Mouse (Mus musculus) adrenal gland, postnatal 4 days (tissue): Measurements from ENCODE around the gene Taar7e. TPM values are rescaled to one million over a fixed set of nuclear protein-coding genes. Genes with fewer than 3 reads are reported as not detected.
"Not testable (repeated sequence)": the region's sequence is repeated elsewhere in the genome, so short reads cannot be mapped to it uniquely, and the experiment has no call there.

Experiments
- DNase-seq, 2 experiments: peaks; one replicate each; pipeline ENCODE4 v3.0.0; 2021 to 2022; ENCODE audit warnings: low spot score in 2 of 2, mixed read lengths in 2 of 2
- long read RNA-seq, 2 experiments: library from polyadenylated mRNA; stranded (forward); transcript quantifications; one replicate each; pipeline ENCODE4 v2.0.0; 2021
- total RNA-seq, 2 experiments: library from RNA; stranded (reverse); gene quantifications; 2 replicates each; pipeline ENCODE4 v1.2.3; 2021

The Taar7e gene
- total RNA-seq: not detected
- long read RNA-seq, experiment 1: 0 reads
- long read RNA-seq, experiment 2: 0 reads

DNA sequence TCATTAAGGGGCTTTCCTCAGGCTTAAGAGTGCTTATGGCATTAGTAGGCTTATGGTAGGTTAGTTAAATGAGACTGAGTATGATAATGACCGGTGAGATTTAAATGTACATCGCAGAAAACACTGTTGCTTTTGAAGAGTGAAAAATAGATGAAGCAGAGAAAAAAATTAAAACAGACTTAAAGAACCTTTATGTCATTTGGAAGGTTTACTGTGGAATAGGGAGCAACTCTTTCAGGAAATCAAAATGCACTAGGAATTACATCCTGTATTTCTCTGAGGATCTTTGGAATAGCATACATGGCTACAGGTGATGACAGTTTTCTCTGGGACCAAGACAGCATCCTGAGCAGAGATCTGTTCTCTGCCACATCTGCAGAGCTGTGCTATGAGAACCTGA is at the start of gene Taar7e:
TSS of gene Taar7e (plus strand) at position 301 of the 400 bp plus-strand sequence.
- no peak for DNase-seq

DNA sequence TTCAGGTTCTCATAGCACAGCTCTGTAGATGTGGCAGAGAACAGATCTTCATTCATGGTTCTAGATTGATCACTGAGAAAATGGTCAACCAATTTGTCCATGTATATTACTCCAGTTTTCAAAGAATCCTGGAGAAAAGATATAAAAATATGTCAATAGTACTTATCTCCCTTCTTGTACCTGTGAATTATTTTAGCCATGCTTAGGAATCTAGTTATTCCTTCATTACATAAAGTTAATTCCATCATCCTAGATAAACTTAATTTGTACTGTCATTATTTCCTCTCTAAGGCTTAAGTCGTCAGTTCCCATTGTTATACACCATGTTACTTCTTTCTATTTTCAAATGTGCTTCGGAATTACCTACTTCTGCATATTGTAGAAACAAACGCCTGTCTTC is 44.0 kb upstream of the Taar7e start, which contains the start of gene Taar7a:
TSS of gene Taar7a (minus strand) at position 101 of the 400 bp plus-strand sequence.
- no peak for DNase-seq

GRCm38 (mm10) chr10:23999639-24000038 is 37.8 kb upstream of the Taar7e start, which contains the start of gene Taar7b:
Gene Taar7b (plus strand): TSS chr10:23999939.
- DNase-seq: no peak

- DNase-seq: no peak
These were observed 31.0 kb upstream of the Taar7e start for GRCm38 (mm10) chr10:24006442-24006841.

DNA sequence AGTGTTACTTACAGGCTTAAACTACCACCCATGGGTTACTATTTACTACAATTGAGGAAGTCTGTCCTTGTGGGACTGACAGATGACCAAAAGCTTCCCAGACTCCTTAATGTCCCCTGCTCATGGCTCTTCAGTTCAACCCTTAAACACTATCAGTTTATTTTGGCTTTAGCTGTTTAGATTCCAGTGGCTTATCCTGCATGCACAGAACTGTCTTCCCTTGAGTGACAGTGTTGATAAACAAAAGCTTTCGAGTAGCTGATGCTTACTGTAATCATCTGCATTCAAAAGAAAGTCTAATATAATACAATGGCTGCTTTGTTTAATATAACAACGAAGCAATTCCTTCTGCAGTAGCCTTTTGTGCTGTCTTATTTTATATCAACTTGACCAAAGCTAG is 30.4 kb upstream of the Taar7e start:
- no peak for DNase-seq

DNA sequence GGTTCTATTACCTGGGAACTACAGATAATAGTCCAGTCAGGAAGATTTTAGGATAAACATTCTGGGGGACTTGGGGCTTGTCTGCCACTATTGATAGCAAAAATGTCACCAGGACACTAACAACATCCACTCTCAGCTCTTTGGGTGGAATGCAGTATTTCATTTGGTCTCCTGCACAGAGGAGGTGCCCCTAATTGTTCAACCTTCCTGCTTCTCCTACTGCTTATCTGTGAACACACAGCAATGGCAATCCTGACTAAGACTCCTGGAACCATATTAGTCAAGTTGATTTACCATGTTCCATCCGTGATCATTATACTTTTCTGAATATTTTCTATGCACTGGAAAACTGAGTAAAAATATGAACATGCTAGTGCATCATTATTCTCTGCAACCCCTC is 29.3 kb upstream of the Taar7e start:
- DNase-seq: no peak

DNA sequence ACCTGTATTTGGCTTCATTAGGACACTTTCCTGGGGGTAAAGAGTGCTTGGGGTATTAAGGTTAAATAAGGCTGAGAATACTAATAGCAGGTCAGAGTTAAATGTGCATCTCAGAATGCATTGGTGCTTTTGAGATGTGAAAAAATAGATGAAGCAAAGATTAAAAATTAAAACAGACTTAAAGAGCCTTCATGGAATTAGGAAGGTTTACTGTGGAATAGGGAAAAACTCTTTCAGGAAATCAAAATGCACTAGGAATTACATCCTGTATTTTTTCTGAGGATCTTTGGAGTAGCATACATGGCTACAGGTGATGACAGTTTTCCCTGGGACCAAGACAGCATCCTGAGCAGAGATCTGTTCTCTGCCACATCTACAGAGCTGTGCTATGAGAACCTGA is 10.5 kb upstream of the Taar7e start, which contains the start of gene Taar7d:
TSS of gene Taar7d (plus strand) at position 301 of the 400 bp plus-strand sequence.
- no peak for DNase-seq

- no peak for DNase-seq
These were observed 6.1 kb upstream of the Taar7e start for GRCm38 (mm10) chr10:24031347-24031746.

GRCm38 (mm10) chr10:24040120-24040869 is 2.9 kb downstream of the Taar7e start:
- DNase-seq: no peak

- no peak for DNase-seq
These were observed 11.8 kb downstream of the Taar7e start, which contains the start of gene Taar7f for GRCm38 (mm10) chr10:24049210-24049609. Gene Taar7f (plus strand): TSS chr10:24049510.

GRCm38 (mm10) chr10:24052039-24052438 is 14.6 kb downstream of the Taar7e start:
- DNase-seq: no peak

GRCm38 (mm10) chr10:24058986-24059385 is 21.6 kb downstream of the Taar7e start:
- DNase-seq: no peak

- not testable (repeated sequence) for DNase-seq
These were observed 37.3 kb downstream of the Taar7e start for GRCm38 (mm10) chr10:24074751-24075150.

DNA sequence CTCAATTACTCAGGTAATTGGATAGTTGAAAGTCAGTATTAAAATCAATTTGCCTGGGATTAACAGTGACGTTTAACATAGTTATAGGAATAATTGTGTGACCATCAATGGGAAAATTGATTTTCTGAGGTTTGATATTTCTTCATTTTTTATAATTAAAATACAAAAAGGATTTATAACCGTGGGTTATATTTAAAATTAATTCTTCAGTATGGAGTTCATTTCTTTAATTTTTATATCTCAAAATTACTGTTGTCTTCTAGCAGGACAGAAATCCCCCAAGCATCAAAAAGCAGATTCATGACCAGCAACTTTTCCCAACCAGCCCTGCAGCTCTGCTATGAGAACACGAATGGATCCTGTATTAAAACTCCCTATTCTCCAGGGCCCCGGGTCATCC is 38.8 kb downstream of the Taar7e start, which contains the start of gene Taar8a:
TSS of gene Taar8a (plus strand) at position 301 of the 400 bp plus-strand sequence.
- DNase-seq: not testable (repeated sequence)

DNA sequence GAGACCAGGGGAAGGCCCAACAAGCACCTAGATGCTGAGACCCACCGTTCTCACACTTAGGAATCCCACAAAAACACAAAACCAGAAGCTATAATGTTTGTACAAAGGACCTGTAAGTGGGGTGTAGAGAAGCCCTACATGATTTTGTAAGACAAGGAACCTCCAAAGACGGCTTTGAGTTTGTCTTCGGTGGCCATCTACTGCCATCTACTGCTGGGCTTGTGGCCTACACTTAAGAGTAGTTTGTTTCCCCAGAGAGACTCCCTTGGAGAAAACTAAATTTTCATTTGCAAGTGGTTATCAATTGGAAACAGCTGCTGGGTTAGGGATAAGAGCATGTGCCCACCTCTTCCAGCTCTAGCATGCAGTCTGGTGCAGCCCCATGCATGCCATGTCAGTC is 42.8 kb downstream of the Taar7e start:
- DNase-seq: no peak

GRCm38 (mm10) chr10:24085936-24086335 is 48.5 kb downstream of the Taar7e start:
- no peak for DNase-seq

- no peak for DNase-seq
These were observed 49.1 kb downstream of the Taar7e start for GRCm38 (mm10) chr10:24086555-24086954.

DNA sequence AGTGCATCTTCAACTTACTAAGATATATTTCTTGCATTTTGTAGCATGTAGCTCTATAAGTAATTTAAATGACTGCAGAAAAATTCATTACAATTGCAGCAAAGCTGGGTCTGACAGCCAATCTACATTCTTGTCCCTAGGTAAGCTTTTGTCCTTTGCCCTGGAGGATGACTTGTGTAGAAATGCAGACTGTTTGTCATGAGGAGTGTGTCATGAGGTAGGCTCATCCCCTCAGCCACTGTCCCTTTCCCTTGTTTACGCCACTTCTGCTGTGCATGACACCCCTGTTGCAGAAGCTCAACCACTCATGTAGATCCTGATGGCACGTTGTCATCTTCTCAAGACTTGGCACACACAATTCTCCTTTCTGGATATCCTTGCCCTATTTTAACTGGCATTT is 49.8 kb downstream of the Taar7e start:
- DNase-seq: no peak
